In the genomic region with DNA sequence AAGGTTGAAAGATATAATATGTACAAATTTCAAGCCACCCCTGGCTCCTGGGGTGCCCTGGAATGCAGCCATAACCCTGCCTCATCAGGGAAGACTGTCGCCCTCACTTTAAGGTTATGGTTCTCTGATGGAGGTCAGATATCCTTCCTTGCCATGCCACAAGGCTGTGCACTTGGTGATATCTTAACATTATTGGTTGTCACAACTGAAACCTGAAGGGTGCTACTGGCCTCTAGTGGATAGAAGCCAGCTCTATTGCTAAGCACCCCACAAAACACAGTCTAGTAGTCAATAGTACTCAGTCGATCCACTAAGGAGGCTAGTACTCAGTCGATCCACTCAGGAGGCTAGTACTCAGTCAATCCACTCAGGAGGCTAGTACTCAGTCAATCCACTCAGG, we compare ENCODE assay signal across 11 mouse cellular contexts.
A peak's percentile ranks its signal among the peaks of the same experiment; 100 is the strongest.
DNase-seq lines count a peak whose midpoint lies in the region; ATAC-seq and TF ChIP-seq lines count a peak whose summit lies in the region.
"Had no signal": no experiment of that assay in that cellular context is flagged by ENCODE, and none has a peak within 500 bp of the region (broad histone marks: within the 10 kb centered on the region; RNA-seq: fewer than 3 reads in every experiment).

No protein-coding gene starts in this region.

- no peak overlapping the region for H3K4me3 ChIP-seq in gastrocnemius, adult 2 months
- H3K4me3 ChIP-seq: hindbrain, embryonic 15.5 days had no signal

- H3K27ac ChIP-seq in gastrocnemius, adult 2 months: no peak overlapping the region
- H3K27ac ChIP-seq: hindbrain, embryonic 15.5 days had no signal

- ATAC-seq in megakaryocyte-erythroid progenitor cell, adult 5-6 weeks (replicated peaks; ENCODE audit: low FRiP score, low TSS enrichment, poor library complexity, severe bottlenecking): peak; percentile 82
- ATAC-seq in CD4-positive, CD25-positive, alpha-beta regulatory T cell, adult 4 months: no peak
- ATAC-seq: Patski had no signal

- intact Hi-C loops in gastrocnemius, adult 2 months (cut with DNase I): no loop called here
- intact Hi-C loops in gastrocnemius, postnatal 14 days (cut with DNase I; ENCODE audit: low total_unique reads): no loop called here
- intact Hi-C loops in left cerebral cortex, postnatal 14 days (cut with DNase I): loop anchor here (5.0 kb wide), 1 partner anchor 232 kb away; no protein-coding TSS in a partner anchor
- intact Hi-C loops in left cerebral cortex, postnatal 36 days (cut with DNase I): loop anchor here (10.0 kb wide), 1 partner anchor 380 kb away; no protein-coding TSS in a partner anchor

- peak; percentile 16; the same call in 1 of the 2 replicates for TF ChIP-seq CTCF in gastrocnemius, adult 2 months (IDR thresholded peaks at IDR 0.05)

- no peak for DNase-seq in gastrocnemius, adult 2 months
- DNase-seq in gastrocnemius, postnatal 14 days: no peak
- DNase-seq in left cerebral cortex, postnatal 14 days (ENCODE audit: low spot score in 2 of 2): peak; percentile 26 to 36
- DNase-seq in left cerebral cortex, postnatal 36 days (ENCODE audit: low spot score in 2 of 2): no peak
- peak; percentile 74 for DNase-seq in brain, adult 2 months (ENCODE audit: low read depth, low spot score)
- DNase-seq: right cerebral cortex, adult 18-20 months; thymus, adult 18-20 months had no signal

Comparison
In these comparisons a context has a peak if more than half of its experiments do, and no peak if none do; other contexts are left out.
1. DNase-seq: peak in left cerebral cortex, postnatal 14 days (2 of 2) and brain, adult 2 months (single experiment); none in gastrocnemius, adult 2 months (single experiment), gastrocnemius, postnatal 14 days (single experiment) and left cerebral cortex, postnatal 36 days (0 of 2).
2. intact Hi-C loops: an anchor here in left cerebral cortex, postnatal 14 days (5.0 kb wide) and left cerebral cortex, postnatal 36 days (10.0 kb wide); none called in gastrocnemius, adult 2 months and gastrocnemius, postnatal 14 days.